Mouse (Mus musculus) E14TG2a.4 (cell line): ENCODE data around the gene Flcn.

Source experiments
- CTCF ChIP-seq: conservative IDR thresholded peaks from 2 replicates; pipeline ENCODE4 v1.5.1; 2014; ENCODE audit warnings: low read length
- NANOG ChIP-seq: IDR thresholded peaks from 2 replicates; pipeline ENCODE4 v1.6.1; 2014; ENCODE audit warnings: borderline replicate concordance, low read length, mixed read lengths

- no peak for TF ChIP-seq CTCF
- TF ChIP-seq NANOG, result no peak
Measured at GRCm38 (mm10) chr11:59778874-59779223, 31.0 kb downstream of the Flcn start.
